Comparison of ENCODE assay signal across 20 mouse cellular contexts in the genomic region with DNA sequence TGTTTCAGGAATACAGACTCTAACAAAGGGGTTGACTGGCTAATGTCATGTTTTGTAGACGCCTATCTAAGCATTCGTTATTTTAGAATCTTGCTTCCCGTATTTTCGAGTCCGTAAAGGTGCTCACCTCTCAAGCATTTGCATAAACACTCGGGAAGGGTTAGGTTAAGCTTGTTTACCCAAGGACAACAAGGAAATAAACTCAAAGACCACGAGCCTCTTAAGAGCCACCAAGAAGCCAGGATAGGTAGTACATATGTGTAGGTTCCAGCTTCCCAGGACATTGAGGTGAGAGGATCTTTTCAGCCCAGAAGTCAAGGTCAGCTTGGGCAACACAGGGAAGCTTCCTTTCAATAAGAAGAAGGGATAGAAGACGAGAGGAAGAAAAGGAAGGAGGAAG. TPM values are rescaled to one million over a fixed set of nuclear protein-coding genes. Genes with fewer than 3 reads are reported as not detected.
DNase-seq lines count a peak whose midpoint lies in the region; ATAC-seq and TF ChIP-seq lines count a peak whose summit lies in the region.
"Had no signal": no experiment of that assay in that cellular context is flagged by ENCODE, and none has a peak within 500 bp of the region (broad histone marks: within the 10 kb centered on the region; RNA-seq: fewer than 3 reads in every experiment).

No protein-coding gene starts in this region.

- H3ac ChIP-seq in C2C12 (ENCODE audit: control insufficient read depth, insufficient read length, low read depth), result no peak overlapping the region

- no peak for TF ChIP-seq CTCF in kidney, adult 2 months (conservative IDR thresholded peaks at IDR 0.05; ENCODE audit: insufficient read depth, insufficient read length, low read depth, low read length)
- no peak for TF ChIP-seq CTCF in kidney, postnatal 0 days (IDR thresholded peaks at IDR 0.05; ENCODE audit: low read depth)
- no peak for TF ChIP-seq CTCF in C2C12 (IDR thresholded peaks at IDR 0.05; ENCODE audit: control insufficient read depth, insufficient read depth, insufficient read length)
- no peak for TF ChIP-seq CTCF in stomach, postnatal 0 days (IDR thresholded peaks at IDR 0.05; ENCODE audit: low read depth)

- TF ChIP-seq EP300 in stomach, postnatal 0 days (optimal IDR thresholded peaks at IDR 0.05), result no peak

- WGBS in kidney, adult 2 months, result 74% methylated on average over 8 of the region's 8 CpGs
- 68% methylated on average over 8 of the region's 8 CpGs for WGBS in kidney, postnatal 0 days
- 73% methylated on average over 8 of the region's 8 CpGs for WGBS in stomach, postnatal 0 days

- no peak for ATAC-seq in kidney, postnatal 0 days (replicated peaks; ENCODE audit: low FRiP score, low read depth)
- ATAC-seq in stomach, postnatal 0 days (ENCODE audit: low FRiP score, low TSS enrichment), result no peak
- ATAC-seq: activated CD4-positive, CD25-positive, alpha-beta regulatory T cell, adult 4 months; forebrain, embryonic 16.5 days had no signal

- H3K9ac ChIP-seq in kidney, postnatal 0 days (ENCODE audit: low read depth, low read length), result no peak overlapping the region
- no peak overlapping the region; the same call in 1 of the 2 replicates for H3K9ac ChIP-seq in stomach, postnatal 0 days (ENCODE audit: low read length)
- H3K9ac ChIP-seq: forebrain, embryonic 12.5 days; heart, embryonic 12.5 days had no signal

- H3K79me2 ChIP-seq in C2C12 (ENCODE audit: control insufficient read depth, insufficient read depth), result no peaks in the 10 kb centered on the region

- H3K27me3 ChIP-seq in kidney, adult 2 months (replicated peaks; ENCODE audit: control insufficient read depth, insufficient read depth, low read length), result no peaks in the 10 kb centered on the region
- H3K27me3 ChIP-seq in kidney, postnatal 0 days (ENCODE audit: insufficient read depth, low read length), result no peaks in the 10 kb centered on the region
- H3K27me3 ChIP-seq in C2C12 (ENCODE audit: control insufficient read depth, insufficient read depth, insufficient read length), result no peaks in the 10 kb centered on the region
- H3K27me3 ChIP-seq in stomach, postnatal 0 days (ENCODE audit: control insufficient read depth, insufficient read depth, low read length), result no peaks in the 10 kb centered on the region
- H3K27me3 ChIP-seq: embryonic facial prominence, embryonic 12.5 days; forebrain, embryonic 12.5 days; Patski had no signal

- peaks cover 4% of the 10 kb centered on the region; the same call in 1 of the 2 replicates for H3K4me1 ChIP-seq in kidney, adult 2 months (ENCODE audit: control insufficient read depth, insufficient read depth, low read length)
- peaks cover 9% of the 10 kb centered on the region; the same call in 1 of the 2 replicates for H3K4me1 ChIP-seq in kidney, postnatal 0 days (replicated peaks; ENCODE audit: insufficient read depth, low read length)
- H3K4me1 ChIP-seq in stomach, postnatal 0 days (replicated peaks; ENCODE audit: control insufficient read depth, insufficient read depth), result no peaks in the 10 kb centered on the region
- H3K4me1 ChIP-seq: forebrain, embryonic 12.5 days; heart, embryonic 12.5 days had no signal

- peak overlapping the region; percentile 54; the same call in 1 of the 2 replicates for H3K27ac ChIP-seq in kidney, adult 2 months (ENCODE audit: insufficient read depth, low read depth, low read length)
- peak overlapping the region; percentile 72 for H3K27ac ChIP-seq in kidney, postnatal 0 days
- 0 out of 2 replicates have a peak overlapping the region, but pooled peaks have one; percentile 8 for H3K27ac ChIP-seq in stomach, postnatal 0 days (replicated peaks)
- H3K27ac ChIP-seq: embryonic facial prominence, embryonic 12.5 days; forebrain, embryonic 12.5 days had no signal

- no peak for TF ChIP-seq POLR2A in kidney, adult 2 months (IDR thresholded peaks at IDR 0.05; ENCODE audit: low read depth, low read length)

- H3K79me3 ChIP-seq in C2C12 (ENCODE audit: low read depth), result peaks cover 3% of the 10 kb centered on the region

- no peaks in the 10 kb centered on the region for H3K9me3 ChIP-seq in kidney, postnatal 0 days (replicated peaks; ENCODE audit: low read length)
- H3K9me3 ChIP-seq in stomach, postnatal 0 days (ENCODE audit: control insufficient read depth, low read length), result no peaks in the 10 kb centered on the region
- H3K9me3 ChIP-seq: forebrain, embryonic 12.5 days; heart, embryonic 12.5 days had no signal

- H3K4me2 ChIP-seq in kidney, postnatal 0 days (ENCODE audit: low read length), result no peak overlapping the region
- no peak overlapping the region for H3K4me2 ChIP-seq in stomach, postnatal 0 days (replicated peaks; ENCODE audit: low read depth)
- H3K4me2 ChIP-seq: embryonic facial prominence, embryonic 12.5 days; forebrain, embryonic 12.5 days; heart, embryonic 12.5 days had no signal

- no peak for DNase-seq in kidney, adult 2 months
- no peak for DNase-seq in kidney, postnatal 36 days
- DNase-seq in kidney, postnatal 0 days (ENCODE audit: low spot score), result no peak
- DNase-seq in kidney, postnatal 14 days, result no peak
- DNase-seq in stomach, postnatal 0 days (ENCODE audit: low spot score), result no peak
- no peak for DNase-seq in heart, postnatal 14 days
- DNase-seq: adrenal gland, postnatal 14 days; cerebellum, adult 11-12 months; cerebellum, adult 9-10 months; cerebellum, postnatal 25 days; gastrocnemius, postnatal 14 days; heart, postnatal 36 days had no signal

- no peak overlapping the region for H3K4me3 ChIP-seq in kidney, adult 2 months (ENCODE audit: insufficient read depth, low read depth, low read length)
- H3K4me3 ChIP-seq in kidney, postnatal 0 days (replicated peaks; ENCODE audit: low read depth, low read length), result no peak overlapping the region
- peak overlapping the region; percentile 2 for H3K4me3 ChIP-seq in C2C12 (ENCODE audit: insufficient read depth, poor library complexity, severe bottlenecking)
- no peak overlapping the region for H3K4me3 ChIP-seq in stomach, postnatal 0 days (ENCODE audit: low read depth, low read length)
- H3K4me3 ChIP-seq: embryonic facial prominence, embryonic 12.5 days; forebrain, embryonic 12.5 days; heart, embryonic 12.5 days had no signal

- intact Hi-C loops in heart, postnatal 14 days (cut with DNase I), result no loop called here

- H3K36me3 ChIP-seq in kidney, adult 2 months (ENCODE audit: control insufficient read depth, insufficient read depth, low read length), result no peaks in the 10 kb centered on the region
- H3K36me3 ChIP-seq in kidney, postnatal 0 days (ENCODE audit: insufficient read depth, low read length), result no peaks in the 10 kb centered on the region
- peaks cover 4% of the 10 kb centered on the region for H3K36me3 ChIP-seq in C2C12 (ENCODE audit: control insufficient read depth, insufficient read depth)
- H3K36me3 ChIP-seq in stomach, postnatal 0 days (ENCODE audit: control insufficient read depth, insufficient read depth, low read length), result no peaks in the 10 kb centered on the region
- H3K36me3 ChIP-seq: embryonic facial prominence, embryonic 12.5 days; forebrain, embryonic 12.5 days; heart, embryonic 12.5 days had no signal

TF ChIP-seq in C2C12, 6 proteins besides CTCF, POLR2A, EP300 and RAD21:
- TF ChIP-seq FOSL1 (IDR thresholded peaks at IDR 0.05; ENCODE audit: insufficient read depth, low read length, poor library complexity, severe bottlenecking), result no peak

RNA-seq across cellular contexts. Expression of a gene that starts 13.4 kb away (rescaled TPM):
- 36.4 and 56.5 TPM in 2 replicates for polyA plus RNA-seq in kidney, adult 2 months (2012; rRNA removed)
- 11.2 and 12.6 TPM in 2 replicates for polyA plus RNA-seq in kidney, postnatal 0 days (2015; fragmentation: Nextera tagmentation; extraction: Ambion mirVana)
- polyA plus RNA-seq in C2C12 (2012; fragmentation: generic; extraction: Trizol), result 145 TPM
- 2.5 and 3.1 TPM in 2 replicates for polyA plus RNA-seq in stomach, postnatal 0 days (2015; fragmentation: Nextera tagmentation; extraction: Ambion mirVana)
- under 1 TPM; 0.76 to 0.90 TPM for total RNA-seq in heart, postnatal 14 days (2021)
- total RNA-seq: granulocyte monocyte progenitor cell, adult 5-6 weeks had no signal
- polyA plus RNA-seq: activated CD4-positive, CD25-positive, alpha-beta regulatory T cell, adult 4 months had no signal

RNA-seq across cellular contexts. Expression of a gene that starts 21.8 kb away (rescaled TPM):
- 44.0 and 48.8 TPM in 2 replicates for polyA plus RNA-seq in kidney, adult 2 months (2012; rRNA removed)
- polyA plus RNA-seq in kidney, postnatal 0 days (2015; fragmentation: Nextera tagmentation; extraction: Ambion mirVana), result 20.6 and 21.4 TPM in 2 replicates
- 22.0 TPM for polyA plus RNA-seq in C2C12 (2012; fragmentation: generic; extraction: Trizol)
- 5.7 and 6.1 TPM in 2 replicates for polyA plus RNA-seq in stomach, postnatal 0 days (2015; fragmentation: Nextera tagmentation; extraction: Ambion mirVana)
- 1 to 10 TPM; 4.2 to 5.8 TPM for total RNA-seq in heart, postnatal 14 days (2021)

RNA-seq across cellular contexts. Expression of a gene that starts 30.5 kb away (rescaled TPM):
- 7.9 and 8.8 TPM in 2 replicates for polyA plus RNA-seq in kidney, adult 2 months (2012; rRNA removed)
- 22.0 TPM in 2 replicates for polyA plus RNA-seq in kidney, postnatal 0 days (2015; fragmentation: Nextera tagmentation; extraction: Ambion mirVana)
- 9.3 TPM for polyA plus RNA-seq in C2C12 (2012; fragmentation: generic; extraction: Trizol)
- 3.2 and 3.6 TPM in 2 replicates for polyA plus RNA-seq in stomach, postnatal 0 days (2015; fragmentation: Nextera tagmentation; extraction: Ambion mirVana)
- total RNA-seq in heart, postnatal 14 days (2021), result 10 to 100 TPM; 26.1 to 32.5 TPM
- total RNA-seq: granulocyte monocyte progenitor cell, adult 5-6 weeks had no signal
- polyA plus RNA-seq: Patski had no signal

RNA-seq across cellular contexts. Expression of a gene that starts 38.6 kb away (rescaled TPM):
- 73.6 and 78.9 TPM in 2 replicates for polyA plus RNA-seq in kidney, adult 2 months (2012; rRNA removed)
- 147 and 150 TPM in 2 replicates for polyA plus RNA-seq in kidney, postnatal 0 days (2015; fragmentation: Nextera tagmentation; extraction: Ambion mirVana)
- polyA plus RNA-seq in C2C12 (2012; fragmentation: generic; extraction: Trizol), result 91.7 TPM
- polyA plus RNA-seq in stomach, postnatal 0 days (2015; fragmentation: Nextera tagmentation; extraction: Ambion mirVana), result 81.0 and 83.6 TPM in 2 replicates
- total RNA-seq in heart, postnatal 14 days (2021), result 10 to 100 TPM; 34.7 to 38.4 TPM

RNA-seq across cellular contexts. Expression of a gene that starts 40.5 kb away (rescaled TPM):
- 13.9 and 15.8 TPM in 2 replicates for polyA plus RNA-seq in kidney, adult 2 months (2012; rRNA removed)
- polyA plus RNA-seq in kidney, postnatal 0 days (2015; fragmentation: Nextera tagmentation; extraction: Ambion mirVana), result 15.6 and 15.9 TPM in 2 replicates
- polyA plus RNA-seq in C2C12 (2012; fragmentation: generic; extraction: Trizol), result 10.8 TPM
- 7.5 and 10.1 TPM in 2 replicates for polyA plus RNA-seq in stomach, postnatal 0 days (2015; fragmentation: Nextera tagmentation; extraction: Ambion mirVana)
- total RNA-seq in heart, postnatal 14 days (2021), result 1 to 10 TPM; 3.1 to 3.2 TPM

Comparison
In these comparisons a context has a peak if more than half of its experiments do, and no peak if none do; other contexts are left out.
1. H3K27ac ChIP-seq: peak in every context shown above with its lines; median percentile 72 in kidney, postnatal 0 days; 54 in kidney, adult 2 months; 8 in stomach, postnatal 0 days.